In the genomic region with DNA sequence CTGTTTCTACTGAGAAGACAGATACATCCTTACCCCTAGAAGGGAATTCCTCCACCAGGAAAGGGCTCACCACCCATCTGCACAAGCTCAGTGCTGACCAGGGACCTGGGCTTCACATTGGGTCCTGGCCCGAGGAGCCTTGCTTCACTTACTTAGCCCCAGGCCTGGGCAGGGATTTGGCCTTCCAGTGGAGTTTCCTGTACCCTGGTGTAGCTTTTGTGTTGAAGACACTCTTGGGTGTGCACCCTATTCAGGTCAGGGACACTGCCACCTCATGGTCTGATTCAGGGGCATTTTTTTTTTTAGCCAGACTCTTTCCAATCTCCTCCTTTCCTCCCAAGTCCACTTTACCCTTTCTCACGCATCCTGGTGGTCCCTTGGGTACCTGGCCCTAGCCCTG, we compare ENCODE assay signal across 27 mouse cellular contexts. TPM values are rescaled to one million over a fixed set of nuclear protein-coding genes. Genes with fewer than 3 reads are reported as not detected.
"Had no signal": no experiment of that assay in that cellular context is flagged by ENCODE, and none has a peak within 500 bp of the region (broad histone marks: within the 10 kb centered on the region; RNA-seq: fewer than 3 reads in every experiment).

No protein-coding gene starts in this region.

- H3K4me3 ChIP-seq: heart, adult 2 months; heart, embryonic 13.5 days; heart, embryonic 15.5 days; hindbrain, embryonic 13.5 days; hindbrain, embryonic 15.5 days; kidney, embryonic 15.5 days; limb, embryonic 13.5 days; limb, embryonic 15.5 days; liver, embryonic 13.5 days had no signal

- H3K4me1 ChIP-seq: heart, embryonic 13.5 days; heart, embryonic 15.5 days; hindbrain, embryonic 13.5 days; hindbrain, embryonic 15.5 days; kidney, embryonic 15.5 days; limb, embryonic 13.5 days; limb, embryonic 15.5 days had no signal

- H3K27me3 ChIP-seq: heart, embryonic 13.5 days; heart, embryonic 15.5 days; hindbrain, embryonic 13.5 days; hindbrain, embryonic 15.5 days; kidney, embryonic 15.5 days; limb, embryonic 13.5 days; limb, embryonic 15.5 days; liver, embryonic 13.5 days had no signal

- DNase-seq: gastrocnemius, postnatal 14 days; gastrocnemius, postnatal 36 days; heart, adult 2 months; heart, postnatal 14 days; heart, postnatal 36 days; kidney, adult 11 months; kidney, adult 2 months; kidney, adult 9 months; kidney, postnatal 14 days; kidney, postnatal 36 days; layer of hippocampus, adult 9-11 months; layer of hippocampus, postnatal 36 days; left cerebral cortex, postnatal 4 days; liver, embryonic 13.5 days had no signal

- H3K27ac ChIP-seq: heart, adult 2 months; heart, embryonic 13.5 days; heart, embryonic 15.5 days; hindbrain, embryonic 13.5 days; hindbrain, embryonic 15.5 days; hindbrain, postnatal 0 days; kidney, embryonic 15.5 days; kidney, postnatal 0 days; limb, embryonic 13.5 days; limb, embryonic 15.5 days; liver, embryonic 13.5 days had no signal

RNA-seq across cellular contexts. Expression of a gene that starts 41.7 kb away (rescaled TPM):
- total RNA-seq: gastrocnemius, adult 18-20 months; gastrocnemius, adult 8-10 months; gastrocnemius, postnatal 14 days; gastrocnemius, postnatal 36 days; heart, adult 2 months; heart, postnatal 14 days; heart, postnatal 36 days; left cerebral cortex, postnatal 25 days had no signal
- polyA plus RNA-seq: heart, adult 2 months; kidney, adult 2 months; liver, adult 2 months had no signal
